Mouse (Mus musculus) liver, embryonic 15.5 days (tissue): ENCODE measurements around the gene Lancl2. TPM values are rescaled to one million over a fixed set of nuclear protein-coding genes. Genes with fewer than 3 reads are reported as not detected.

Experiments used
- ATAC-seq: fragments of 200-750 bp; cut with Nextera tagmentation; 2 replicates; pipeline ENCODE4 v1.8.0; 2017; ENCODE audit warnings: moderate number of reproducible peaks, mild to moderate bottlenecking, moderate library complexity; ENCODE audit not compliant: insufficient read depth
- H3K27ac ChIP-seq: fragments of 300-500 bp; sonication (generic); replicated peaks from 2 replicates; pipeline ENCODE4 v1.5.1; 2015; ENCODE audit warnings: mild to moderate bottlenecking, inconsistent platforms
- H3K27me3 ChIP-seq: fragments of 300-500 bp; sonication (generic); 2 replicates; pipeline ENCODE4 v1.6.1; 2015; ENCODE audit warnings: mild to moderate bottlenecking, inconsistent platforms
- H3K36me3 ChIP-seq: fragments of 300-500 bp; sonication (generic); replicated peaks from 2 replicates; pipeline ENCODE4 v1.6.1; 2015; ENCODE audit warnings: moderate library complexity, mild to moderate bottlenecking, inconsistent platforms
- H3K4me1 ChIP-seq: fragments of 300-500 bp; sonication (generic); replicated peaks from 2 replicates; pipeline ENCODE4 v1.6.1; 2015; ENCODE audit warnings: inconsistent platforms
- H3K4me2 ChIP-seq: fragments of 300-500 bp; sonication (generic); 2 replicates; pipeline ENCODE4 v1.6.1; 2015; ENCODE audit warnings: moderate library complexity, mild to moderate bottlenecking, inconsistent platforms
- H3K4me3 ChIP-seq: fragments of 300-500 bp; sonication (generic); replicated peaks from 2 replicates; pipeline ENCODE4 v1.5.1; 2015; ENCODE audit warnings: mild to moderate bottlenecking, inconsistent platforms
- H3K9ac ChIP-seq: fragments of 300-500 bp; sonication (generic); 2 replicates; pipeline ENCODE4 v1.6.1; 2015; ENCODE audit warnings: moderate library complexity, mild to moderate bottlenecking, inconsistent platforms
- H3K9me3 ChIP-seq: fragments of 300-500 bp; sonication (generic); replicated peaks from 2 replicates; pipeline ENCODE4 v1.6.1; 2016; ENCODE audit warnings: inconsistent platforms
- WGBS: fragments of 180-500 bp; shearing (Covaris S2); methylation state at CpG from one replicate; pipeline ENCODE4 v1.1.7; 2015; ENCODE audit warnings: mixed read lengths; ENCODE audit not compliant: insufficient replicate concordance; 5-methylcytosine and 5-hydroxymethylcytosine counted together
- polyA plus RNA-seq: library from polyadenylated mRNA; unstranded; fragments of >200 nt; fragmentation: Nextera tagmentation; extraction: Ambion mirVana; gene quantifications from 2 replicates; pipeline ENCODE4 v1.2.1, GENCODE M21; 2015

Lancl2 gene
- 13.2 and 14.5 TPM in 2 replicates for polyA plus RNA-seq

DNA sequence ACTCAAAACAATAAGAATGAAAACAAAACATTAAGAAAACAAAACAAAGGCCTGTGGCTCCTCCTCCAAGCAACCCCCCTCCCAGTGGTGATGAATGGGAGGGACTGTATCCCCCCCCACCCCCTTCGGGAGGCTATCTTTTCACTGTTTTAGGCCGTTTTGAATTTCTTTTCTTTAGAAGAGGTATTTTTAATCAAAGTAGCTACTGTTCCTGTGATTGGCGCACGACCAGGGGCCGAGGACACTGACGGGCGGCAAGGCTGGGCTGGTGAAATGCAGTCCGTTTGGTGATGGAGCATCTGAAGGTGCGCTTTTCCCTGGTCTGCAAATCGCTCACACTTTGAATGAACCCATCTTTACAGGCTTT, at the start of gene Lancl2:
Gene Lancl2, plus strand, starts transcription at position 165 of the 367 bp plus-strand sequence.
- under 1% methylated on average over 10 of the region's 10 CpGs for WGBS
- Histone ChIP-seq H3K9me3 (no peaks in the 10 kb centered on the region), H3K36me3 (no peaks in the 10 kb centered on the region), H3K4me3 (peak within 1 kb of the TSS; percentile 75), H3K27me3 (no peaks in the 10 kb centered on the region), H3K27ac (peak within 1 kb of the TSS; percentile 96), H3K4me2 (peak within 1 kb of the TSS; percentile 84), H3K9ac (peak within 1 kb of the TSS; percentile 82), H3K4me1 (peaks cover 20% of the 10 kb centered on the region)
- peak; percentile 19 for ATAC-seq

DNA sequence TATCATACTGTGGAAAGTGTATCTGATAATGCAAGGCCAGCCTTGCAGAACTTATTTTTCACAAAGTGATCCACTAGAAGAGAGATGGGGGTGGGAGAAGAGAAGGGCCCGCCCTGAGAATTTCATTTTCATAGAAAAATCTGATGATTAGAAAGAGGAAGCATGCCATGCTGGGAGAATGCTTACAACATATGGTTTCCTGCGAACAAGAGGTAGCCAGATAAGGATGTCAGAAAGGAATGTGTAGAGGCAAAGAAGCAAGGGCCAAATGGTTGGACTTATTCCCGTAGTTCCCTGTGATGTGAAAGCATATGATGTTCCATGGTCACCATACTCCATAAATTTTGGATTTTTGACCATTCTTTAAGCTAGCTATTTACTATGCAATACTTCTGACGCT, 41.0 kb upstream of the Lancl2 start:
- 48% methylated on average over 4 of the region's 4 CpGs for WGBS
- no peaks in the 10 kb centered on the region for H3K27me3 ChIP-seq
- H3K36me3 ChIP-seq: no peaks in the 10 kb centered on the region
- no peaks in the 10 kb centered on the region for H3K4me1 ChIP-seq
- no peak overlapping the region for H3K9ac ChIP-seq
- H3K4me2 ChIP-seq: no peak overlapping the region
- H3K9me3 ChIP-seq: no peaks in the 10 kb centered on the region
- H3K4me3 ChIP-seq: no peak overlapping the region
- ATAC-seq: no peak
- H3K27ac ChIP-seq: no peak overlapping the region

DNA sequence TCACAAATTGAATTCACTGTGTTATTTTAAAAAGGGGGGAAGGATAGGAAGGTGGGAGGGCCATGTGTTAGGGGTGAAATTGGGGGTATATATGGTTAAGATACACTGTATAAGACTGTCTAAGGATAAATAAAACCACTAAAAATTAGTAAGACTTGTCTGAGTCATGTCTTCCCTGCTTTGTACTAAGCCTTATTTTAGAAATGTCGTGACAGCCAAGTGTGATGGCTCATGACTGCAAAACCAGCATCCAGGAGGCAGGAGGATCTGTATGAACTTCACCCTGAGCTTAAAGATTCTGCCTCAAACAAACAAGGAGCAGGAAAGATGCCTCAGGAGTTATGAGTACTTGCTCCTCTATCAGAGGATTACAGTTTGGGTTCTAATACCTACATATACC, 18.2 kb upstream of the Lancl2 start:
- H3K9ac ChIP-seq: no peak overlapping the region
- no peaks in the 10 kb centered on the region for H3K4me1 ChIP-seq
- WGBS: 81% methylated on average over 1 of the region's 1 CpGs
- no peaks in the 10 kb centered on the region for H3K9me3 ChIP-seq
- no peak overlapping the region for H3K27ac ChIP-seq
- no peak overlapping the region for H3K4me3 ChIP-seq
- H3K36me3 ChIP-seq: peaks cover 25% of the 10 kb centered on the region
- H3K27me3 ChIP-seq: no peaks in the 10 kb centered on the region
- no peak overlapping the region for H3K4me2 ChIP-seq
- ATAC-seq: no peak

DNA sequence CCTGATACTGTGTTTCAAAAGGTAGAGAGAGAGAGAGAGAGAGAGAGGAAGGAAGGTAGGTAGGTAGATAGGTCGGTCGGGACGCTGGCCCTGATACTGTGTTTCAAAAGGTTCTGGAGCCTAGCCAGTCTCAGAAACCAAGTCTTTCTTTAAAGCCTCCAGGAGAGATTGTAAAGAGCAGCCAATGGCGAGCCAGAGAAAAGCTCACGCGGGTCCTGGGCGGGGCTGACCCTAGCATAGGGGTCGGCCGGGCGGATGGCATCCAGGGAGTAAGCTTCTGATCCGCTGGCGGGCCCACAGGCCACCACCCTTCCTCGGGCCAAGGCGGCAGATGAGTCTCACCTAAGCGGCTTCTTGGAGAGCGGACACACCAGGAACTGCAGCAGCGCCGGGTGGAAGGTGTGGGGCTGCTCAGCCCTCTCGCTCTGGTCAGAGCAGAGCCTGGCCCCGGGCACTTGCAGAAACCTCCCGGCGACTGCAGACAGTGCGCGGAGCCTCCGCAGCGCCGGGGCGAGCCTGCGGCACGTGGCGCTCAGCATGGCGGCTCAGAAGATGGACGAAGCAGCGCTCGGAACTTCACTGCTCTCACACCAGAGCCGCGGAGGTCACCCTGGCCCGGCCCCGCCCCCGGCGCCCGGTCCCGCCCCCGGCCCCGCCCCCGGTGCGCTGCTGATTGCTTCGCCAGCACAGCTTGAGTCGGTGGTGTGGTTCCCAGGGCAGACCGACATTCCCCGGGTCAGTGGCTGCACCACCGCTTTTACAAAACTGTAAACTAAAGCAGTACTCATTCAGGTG, 10.7 kb upstream of the Lancl2 start, which contains the start of gene Pyurf:
Gene Pyurf, minus strand, starts transcription at position 612 of the 795 bp plus-strand sequence.
- Histone ChIP-seq H3K9me3 (no peaks in the 10 kb centered on the region), H3K4me1 (peaks cover 21% of the 10 kb centered on the region), H3K4me3 (peak within 1 kb of the TSS; percentile 92), H3K36me3 (peaks cover 23% of the 10 kb centered on the region), H3K27me3 (peaks cover 4% of the 10 kb centered on the region; the same call in 1 of the 2 replicates), H3K9ac (peak within 1 kb of the TSS; percentile 80), H3K27ac (peak within 1 kb of the TSS; percentile 95), H3K4me2 (peak within 1 kb of the TSS; percentile 98)
- WGBS: 1% methylated on average over 51 of the region's 52 CpGs
- peak; percentile 97 for ATAC-seq

DNA sequence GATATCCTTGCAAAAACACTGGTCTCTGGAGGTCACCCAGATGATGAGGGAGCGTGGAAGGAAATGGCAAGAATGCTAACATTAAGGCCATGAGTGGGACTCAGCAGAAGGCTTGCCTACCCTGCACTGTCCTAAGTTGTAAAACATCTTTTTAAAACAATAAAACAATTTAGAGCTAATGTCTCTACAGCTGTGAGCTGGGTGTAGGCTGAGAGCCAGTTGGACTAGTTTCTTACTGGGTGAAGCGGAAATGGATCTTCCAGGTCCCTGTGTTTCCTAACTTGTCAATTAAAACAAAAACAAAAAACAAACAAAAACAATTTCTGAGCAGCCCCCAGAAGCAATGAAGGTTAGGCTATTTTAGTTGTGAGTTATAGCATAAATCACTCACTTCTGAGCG, 9.2 kb upstream of the Lancl2 start:
- no peak overlapping the region for H3K27ac ChIP-seq
- 76% methylated on average over 3 of the region's 3 CpGs for WGBS
- H3K9ac ChIP-seq: no peak overlapping the region
- H3K9me3 ChIP-seq: no peaks in the 10 kb centered on the region
- ATAC-seq: no peak
- H3K36me3 ChIP-seq: peaks cover 12% of the 10 kb centered on the region; the same call in 1 of the 2 replicates
- no peak overlapping the region for H3K4me2 ChIP-seq
- H3K4me3 ChIP-seq: no peak overlapping the region
- H3K27me3 ChIP-seq: peaks cover 4% of the 10 kb centered on the region; the same call in 1 of the 2 replicates
- H3K4me1 ChIP-seq: peaks cover 21% of the 10 kb centered on the region

DNA sequence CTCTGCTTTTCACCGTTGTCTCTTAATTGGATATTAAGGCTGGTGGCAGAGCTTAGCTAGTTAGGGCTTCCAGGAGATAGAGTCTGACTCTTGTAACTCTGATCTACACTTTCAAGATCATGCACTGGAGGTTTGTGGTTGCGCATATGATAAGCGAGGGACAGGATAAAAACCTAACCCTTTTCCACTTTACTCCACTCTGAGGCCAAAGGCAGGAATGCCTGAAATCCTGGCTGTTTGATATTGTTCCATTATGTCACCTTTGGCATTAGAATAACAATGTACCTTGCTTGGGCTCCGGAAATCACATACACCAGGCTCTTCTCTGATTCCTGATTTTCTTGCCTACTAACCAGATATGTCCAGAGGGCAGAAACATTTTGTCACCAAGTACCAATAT, 654 bp upstream of the Lancl2 start:
- 0 out of 2 replicates have a peak overlapping the region, but pooled peaks have one; percentile 14 for H3K27ac ChIP-seq
- H3K4me2 ChIP-seq: peak overlapping the region; percentile 84
- H3K4me3 ChIP-seq: peak overlapping the region; percentile 75
- 63% methylated on average over 4 of the region's 4 CpGs for WGBS
- H3K36me3 ChIP-seq: no peaks in the 10 kb centered on the region
- H3K4me1 ChIP-seq: peaks cover 20% of the 10 kb centered on the region
- H3K27me3 ChIP-seq: no peaks in the 10 kb centered on the region
- H3K9me3 ChIP-seq: no peaks in the 10 kb centered on the region
- H3K9ac ChIP-seq: no peak overlapping the region; the same call in 1 of the 2 replicates
- ATAC-seq: no peak

DNA sequence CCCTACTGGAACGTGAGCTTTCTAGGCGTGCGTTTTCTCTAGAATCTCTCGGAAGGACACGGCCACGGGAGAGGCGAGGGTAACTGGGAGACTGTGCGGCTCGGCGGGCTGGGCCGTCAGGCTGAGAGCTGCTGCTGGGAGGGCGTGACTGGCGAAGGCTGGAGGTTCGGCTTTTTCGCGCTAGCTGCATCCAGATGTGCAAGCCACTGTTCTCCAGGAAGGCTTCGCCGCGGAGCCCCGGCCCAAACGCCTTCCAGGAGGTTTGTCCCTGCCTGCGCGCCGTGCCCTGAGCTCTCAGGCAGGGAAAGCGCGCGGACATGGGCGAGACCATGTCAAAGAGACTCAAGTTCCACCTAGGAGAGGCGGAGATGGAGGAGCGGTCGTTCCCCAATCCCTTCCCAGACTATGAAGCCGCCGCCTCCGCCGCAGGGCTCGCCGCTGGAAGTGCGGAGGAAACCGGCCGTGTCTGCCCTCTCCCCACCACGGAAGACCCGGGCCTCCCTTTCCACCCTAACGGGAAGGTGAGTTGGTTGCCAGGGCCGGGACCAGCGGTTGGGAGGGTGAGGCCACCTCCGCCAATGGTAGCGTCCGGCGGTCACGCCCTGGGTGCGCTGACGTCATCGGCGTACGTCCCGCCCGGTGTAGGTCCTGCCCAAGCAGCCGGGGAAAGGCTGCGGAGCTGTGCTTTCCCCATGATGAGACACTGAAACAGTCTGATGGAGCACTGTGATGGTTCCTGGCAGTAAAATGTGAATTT, 581 bp downstream of the Lancl2 start:
- Histone ChIP-seq H3K4me2 (peak overlapping the region; percentile 84), H3K27ac (peak overlapping the region; percentile 96), H3K27me3 (no peaks in the 10 kb centered on the region), H3K9ac (peak overlapping the region; percentile 82), H3K4me1 (peaks cover 20% of the 10 kb centered on the region), H3K4me3 (peak overlapping the region; percentile 75), H3K36me3 (no peaks in the 10 kb centered on the region), H3K9me3 (no peaks in the 10 kb centered on the region)
- ATAC-seq: peak; percentile 99
- under 1% methylated on average over 59 of the region's 59 CpGs for WGBS

DNA sequence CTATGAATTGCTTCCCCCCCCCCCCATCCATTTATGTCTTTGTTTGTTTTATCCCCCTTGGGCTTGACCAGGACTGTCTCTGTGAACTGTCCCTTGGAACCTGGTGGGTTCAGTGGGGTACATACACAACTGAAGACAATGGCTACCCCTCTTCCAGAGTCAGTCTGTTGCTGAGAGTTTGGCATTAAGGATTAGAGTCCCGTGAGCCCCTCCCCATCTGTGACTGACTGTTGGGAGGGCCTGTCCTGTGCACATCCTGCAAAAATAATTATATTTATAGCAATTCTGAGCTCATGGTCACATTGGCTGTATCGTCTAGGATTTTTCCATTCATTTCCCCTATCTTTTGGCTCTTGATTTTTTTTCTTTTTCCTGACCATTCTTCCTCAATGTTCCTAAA, 1.4 kb downstream of the Lancl2 start:
- H3K4me2 ChIP-seq: peak overlapping the region; percentile 84
- WGBS: 24% methylated on average over 2 of the region's 2 CpGs
- H3K9ac ChIP-seq: peak overlapping the region; percentile 82
- no peaks in the 10 kb centered on the region for H3K9me3 ChIP-seq
- H3K27me3 ChIP-seq: no peaks in the 10 kb centered on the region
- H3K27ac ChIP-seq: peak overlapping the region; percentile 96
- peaks cover 20% of the 10 kb centered on the region for H3K4me1 ChIP-seq
- H3K4me3 ChIP-seq: peak overlapping the region; percentile 75
- H3K36me3 ChIP-seq: no peaks in the 10 kb centered on the region
- ATAC-seq: peak; percentile 2; the same call in 1 of the 2 replicates

DNA sequence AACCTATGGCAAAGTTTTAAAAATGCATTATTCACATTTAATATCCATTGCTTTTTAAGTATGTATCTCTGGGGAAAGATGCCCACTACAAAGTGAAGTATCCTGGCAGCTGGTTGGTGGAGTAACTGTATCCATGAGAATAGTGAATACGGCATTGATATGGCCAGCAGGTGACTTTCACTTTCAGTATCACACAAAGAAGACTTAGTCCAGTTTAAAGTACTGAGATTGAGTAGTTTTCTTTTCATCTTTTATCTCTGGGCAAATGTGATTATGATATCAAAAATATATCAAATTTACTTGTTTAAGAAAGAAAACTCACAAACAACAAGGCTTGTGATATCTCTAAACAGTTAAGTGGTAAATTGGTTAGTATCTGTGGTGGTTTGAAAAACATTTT, 4.4 kb downstream of the Lancl2 start:
- Histone ChIP-seq H3K4me3 (no peak overlapping the region), H3K4me2 (no peak overlapping the region), H3K27ac (no peak overlapping the region), H3K9me3 (no peaks in the 10 kb centered on the region), H3K9ac (no peak overlapping the region), H3K4me1 (peaks cover 16% of the 10 kb centered on the region), H3K27me3 (no peaks in the 10 kb centered on the region), H3K36me3 (no peaks in the 10 kb centered on the region)
- WGBS: 81% methylated on average over 1 of the region's 1 CpGs
- no peak for ATAC-seq

DNA sequence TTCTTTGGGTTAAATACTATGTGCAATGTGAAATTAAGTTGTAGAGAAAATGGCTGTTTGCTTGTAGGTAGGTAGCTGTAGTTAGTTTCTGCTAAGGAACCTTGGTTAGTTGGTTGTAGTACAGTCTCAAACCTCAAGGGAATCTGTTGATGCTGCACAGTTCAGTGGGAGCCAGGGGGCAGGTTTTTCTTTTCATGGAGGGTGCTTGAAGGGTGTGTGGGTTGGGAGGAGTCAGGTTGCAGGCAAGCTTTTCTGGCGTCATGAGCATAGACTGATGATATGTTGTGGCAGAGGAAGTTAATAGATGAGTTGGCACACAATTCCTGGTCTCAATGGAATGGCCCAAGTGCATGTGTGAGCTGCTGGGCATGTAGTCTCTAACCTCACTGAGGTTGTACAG, 9.4 kb downstream of the Lancl2 start:
- H3K27ac ChIP-seq: no peak overlapping the region
- no peak overlapping the region for H3K9ac ChIP-seq
- no peaks in the 10 kb centered on the region for H3K27me3 ChIP-seq
- peaks cover 8% of the 10 kb centered on the region; the same call in 1 of the 2 replicates for H3K4me1 ChIP-seq
- 0 out of 2 replicates have a peak, but pooled peaks cover 2% of the 10 kb centered on the region for H3K36me3 ChIP-seq
- no peaks in the 10 kb centered on the region for H3K9me3 ChIP-seq
- no peak overlapping the region for H3K4me3 ChIP-seq
- WGBS: 15% methylated on average over 1 of the region's 1 CpGs
- no peak overlapping the region for H3K4me2 ChIP-seq
- ATAC-seq: no peak

DNA sequence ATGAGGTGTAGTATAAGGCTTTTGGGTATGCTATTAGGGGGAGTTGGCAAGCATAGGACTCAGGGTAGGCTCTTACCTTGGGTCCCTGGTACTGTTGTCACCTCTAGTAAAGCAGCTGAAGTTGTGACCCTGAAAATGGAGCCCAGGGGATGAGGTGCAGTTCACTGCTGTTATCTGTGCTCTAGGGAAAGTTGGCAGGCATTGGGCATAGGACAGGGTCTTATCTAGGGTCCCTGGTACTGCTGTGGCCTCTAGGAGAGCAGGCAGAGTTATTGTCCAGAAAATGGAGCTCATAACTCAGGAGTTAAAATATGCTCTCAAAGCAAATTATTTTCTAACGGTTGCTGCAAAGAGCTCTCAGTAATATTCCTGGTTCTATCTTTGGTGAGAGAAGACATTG, 19.0 kb downstream of the Lancl2 start:
- ATAC-seq: no peak
- Histone ChIP-seq H3K27ac (no peak overlapping the region), H3K9ac (no peak overlapping the region), H3K4me2 (no peak overlapping the region), H3K9me3 (no peaks in the 10 kb centered on the region), H3K36me3 (peaks cover 16% of the 10 kb centered on the region), H3K27me3 (no peaks in the 10 kb centered on the region), H3K4me3 (no peak overlapping the region), H3K4me1 (peaks cover 7% of the 10 kb centered on the region)
- WGBS: 82% methylated on average over 1 of the region's 1 CpGs
